In genomic region chr14:21547297-21547696, GRCm38 (mm10) we compare ENCODE assay signal across 9 mouse cellular contexts.
A peak's percentile ranks its signal among the peaks of the same experiment; 100 is the strongest.
DNase-seq lines count a peak whose midpoint lies in the region; ATAC-seq lines count a peak whose summit lies in the region.
"Had no signal": no experiment of that assay in that cellular context is flagged by ENCODE, and none has a peak within 500 bp of the region (broad histone marks: within the 10 kb centered on the region; RNA-seq: fewer than 3 reads in every experiment).

No protein-coding gene starts in this region.

- peak; percentile 67 for DNase-seq in embryonic facial prominence, embryonic 11.5 days (ENCODE audit: low spot score)
- DNase-seq in embryonic facial prominence, embryonic 10.5 days (ENCODE audit: low spot score): no peak
- DNase-seq in liver: no peak
- DNase-seq in forebrain, embryonic 14.5 days (ENCODE audit: low spot score): no peak
- DNase-seq in gastrocnemius, postnatal 25 days: no peak
- DNase-seq in natural killer cell, adult 2 months (ENCODE audit: low spot score in 2 of 2): no peak
- DNase-seq: B cell, adult 2 months had no signal

- H3K36me3 ChIP-seq in embryonic facial prominence, embryonic 11.5 days (replicated peaks; ENCODE audit: control insufficient read depth, insufficient read depth, low read depth, low read length): no peaks in the 10 kb centered on the region
- peaks cover 5% of the 10 kb centered on the region for H3K36me3 ChIP-seq in embryonic facial prominence, embryonic 10.5 days (replicated peaks)
- H3K36me3 ChIP-seq in liver, embryonic 12.5 days: peaks cover 4% of the 10 kb centered on the region
- H3K36me3 ChIP-seq in forebrain, embryonic 14.5 days (ENCODE audit: control insufficient read depth, insufficient read depth, low read length): peaks cover 5% of the 10 kb centered on the region
- peaks cover 3% of the 10 kb centered on the region for H3K36me3 ChIP-seq in midbrain, embryonic 12.5 days

- H3K4me2 ChIP-seq in embryonic facial prominence, embryonic 11.5 days (ENCODE audit: low read depth, low read length): no peak overlapping the region
- no peak overlapping the region for H3K4me2 ChIP-seq in liver, embryonic 12.5 days
- no peak overlapping the region for H3K4me2 ChIP-seq in forebrain, embryonic 14.5 days (ENCODE audit: low read length)
- no peak overlapping the region; the same call in 1 of the 2 replicates for H3K4me2 ChIP-seq in midbrain, embryonic 12.5 days (replicated peaks)

- H3K4me3 ChIP-seq in embryonic facial prominence, embryonic 11.5 days (ENCODE audit: low read depth, low read length): no peak overlapping the region
- no peak overlapping the region for H3K4me3 ChIP-seq in embryonic facial prominence, embryonic 10.5 days
- H3K4me3 ChIP-seq in liver, embryonic 12.5 days: no peak overlapping the region
- no peak overlapping the region for H3K4me3 ChIP-seq in forebrain, embryonic 14.5 days (ENCODE audit: low read depth, low read length)
- H3K4me3 ChIP-seq in midbrain, embryonic 12.5 days: no peak overlapping the region

- 35% methylated on average over 7 of the region's 7 CpGs for WGBS in embryonic facial prominence, embryonic 11.5 days
- WGBS in embryonic facial prominence, embryonic 10.5 days: 49% methylated on average over 7 of the region's 7 CpGs
- WGBS in liver, embryonic 12.5 days (ENCODE audit: insufficient replicate concordance): 54% methylated on average over 7 of the region's 7 CpGs
- 16% methylated on average over 7 of the region's 7 CpGs for WGBS in forebrain, embryonic 14.5 days
- 36% methylated on average over 7 of the region's 7 CpGs for WGBS in midbrain, embryonic 12.5 days

- no peak overlapping the region; the same call in 1 of the 2 replicates for H3K27ac ChIP-seq in embryonic facial prominence, embryonic 11.5 days (replicated peaks; ENCODE audit: low read depth, low read length)
- H3K27ac ChIP-seq in embryonic facial prominence, embryonic 10.5 days (replicated peaks): no peak overlapping the region
- 0 out of 2 replicates have a peak overlapping the region, but pooled peaks have one; percentile 28 for H3K27ac ChIP-seq in liver, embryonic 12.5 days
- H3K27ac ChIP-seq in forebrain, embryonic 14.5 days (ENCODE audit: low read depth, low read length): peak overlapping the region; percentile 10; the same call in 1 of the 2 replicates
- peak overlapping the region; percentile 59 for H3K27ac ChIP-seq in midbrain, embryonic 12.5 days (replicated peaks)

- 0 out of 2 replicates have a peak, but pooled peaks cover 2% of the 10 kb centered on the region for H3K4me1 ChIP-seq in embryonic facial prominence, embryonic 11.5 days (ENCODE audit: control insufficient read depth, insufficient read depth, low read length)
- H3K4me1 ChIP-seq in embryonic facial prominence, embryonic 10.5 days: peaks cover 35% of the 10 kb centered on the region
- H3K4me1 ChIP-seq in liver, embryonic 12.5 days: peaks cover 53% of the 10 kb centered on the region
- peaks cover 41% of the 10 kb centered on the region for H3K4me1 ChIP-seq in forebrain, embryonic 14.5 days (ENCODE audit: control insufficient read depth, insufficient read depth, low read length)
- peaks cover 62% of the 10 kb centered on the region for H3K4me1 ChIP-seq in midbrain, embryonic 12.5 days

- H3K9ac ChIP-seq in embryonic facial prominence, embryonic 11.5 days (replicated peaks; ENCODE audit: low read length): no peak overlapping the region
- no peak overlapping the region for H3K9ac ChIP-seq in liver, embryonic 12.5 days
- no peak overlapping the region for H3K9ac ChIP-seq in forebrain, embryonic 14.5 days (ENCODE audit: low read length)
- no peak overlapping the region for H3K9ac ChIP-seq in midbrain, embryonic 12.5 days (replicated peaks)

- no peaks in the 10 kb centered on the region for H3K9me3 ChIP-seq in embryonic facial prominence, embryonic 11.5 days (replicated peaks; ENCODE audit: control insufficient read depth, low read length)
- H3K9me3 ChIP-seq in embryonic facial prominence, embryonic 10.5 days: peaks cover 2% of the 10 kb centered on the region; the same call in 1 of the 2 replicates
- H3K9me3 ChIP-seq in liver, embryonic 12.5 days (replicated peaks): no peaks in the 10 kb centered on the region
- H3K9me3 ChIP-seq in forebrain, embryonic 14.5 days (replicated peaks; ENCODE audit: control insufficient read depth, low read length): no peaks in the 10 kb centered on the region
- H3K9me3 ChIP-seq in midbrain, embryonic 12.5 days: no peaks in the 10 kb centered on the region

- no peaks in the 10 kb centered on the region for H3K27me3 ChIP-seq in embryonic facial prominence, embryonic 11.5 days (ENCODE audit: control insufficient read depth, insufficient read depth, low read length)
- H3K27me3 ChIP-seq in embryonic facial prominence, embryonic 10.5 days (replicated peaks; ENCODE audit: low read depth, poor library complexity, severe bottlenecking): no peaks in the 10 kb centered on the region
- H3K27me3 ChIP-seq in liver, embryonic 12.5 days (replicated peaks): no peaks in the 10 kb centered on the region
- H3K27me3 ChIP-seq in forebrain, embryonic 14.5 days (replicated peaks; ENCODE audit: control insufficient read depth, insufficient read depth, low read length): no peaks in the 10 kb centered on the region
- no peaks in the 10 kb centered on the region for H3K27me3 ChIP-seq in midbrain, embryonic 12.5 days

- 0 out of 2 replicates have a peak, but pooled peaks have one; percentile 56 for ATAC-seq in embryonic facial prominence, embryonic 11.5 days (replicated peaks; ENCODE audit: insufficient number of reproducible peaks, low FRiP score, low TSS enrichment, low read depth)
- no peak for ATAC-seq in liver, embryonic 12.5 days
- ATAC-seq in forebrain, embryonic 14.5 days: peak; percentile 41; the same call in 1 of the 2 replicates
- ATAC-seq in midbrain, embryonic 12.5 days (ENCODE audit: low FRiP score, low read depth): no peak

Comparison
In these comparisons a context has a peak if more than half of its experiments do, and no peak if none do; other contexts are left out.
1. ATAC-seq: peak in embryonic facial prominence, embryonic 11.5 days (single experiment) and forebrain, embryonic 14.5 days (single experiment); none in liver, embryonic 12.5 days (single experiment) and midbrain, embryonic 12.5 days (single experiment).
2. H3K27ac ChIP-seq: peak in liver, embryonic 12.5 days (single experiment), forebrain, embryonic 14.5 days (single experiment) and midbrain, embryonic 12.5 days (single experiment); none in embryonic facial prominence, embryonic 11.5 days (single experiment) and embryonic facial prominence, embryonic 10.5 days (single experiment).